In the genomic region with DNA sequence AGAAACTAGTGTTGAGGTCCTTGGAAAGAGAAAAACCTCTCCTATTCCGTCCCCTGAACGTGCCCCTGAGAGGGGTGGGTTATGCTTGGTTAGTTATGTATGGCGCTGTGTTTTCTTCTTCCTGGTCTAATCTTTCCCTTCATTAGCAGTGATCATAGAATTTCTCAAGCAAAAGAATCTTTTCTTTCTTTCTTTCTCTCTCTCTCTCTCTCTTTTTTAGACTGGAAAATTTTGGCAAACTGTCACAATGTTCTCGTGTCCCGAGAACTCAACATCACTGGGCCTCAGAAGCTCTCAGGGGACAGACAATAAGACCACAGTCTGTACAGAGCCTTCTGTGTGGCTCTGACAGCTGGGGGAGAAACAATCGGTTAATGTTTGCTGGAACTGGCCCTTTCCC, we compare ENCODE assay signal across 18 mouse cellular contexts. TPM values are rescaled to one million over a fixed set of nuclear protein-coding genes. Genes with fewer than 3 reads are reported as not detected.
A peak's percentile ranks its signal among the peaks of the same experiment; 100 is the strongest.
DNase-seq lines count a peak whose midpoint lies in the region; ATAC-seq and TF ChIP-seq lines count a peak whose summit lies in the region.
"Had no signal": no experiment of that assay in that cellular context is flagged by ENCODE, and none has a peak within 500 bp of the region (broad histone marks: within the 10 kb centered on the region; RNA-seq: fewer than 3 reads in every experiment).

No protein-coding gene starts in this region.

- H3K9me3 ChIP-seq in limb, embryonic 14.5 days (ENCODE audit: control insufficient read depth, low read length), result no peaks in the 10 kb centered on the region
- no peaks in the 10 kb centered on the region for H3K9me3 ChIP-seq in limb, embryonic 10.5 days (replicated peaks)
- H3K9me3 ChIP-seq in forebrain, embryonic 14.5 days (replicated peaks; ENCODE audit: control insufficient read depth, low read length), result no peaks in the 10 kb centered on the region
- H3K9me3 ChIP-seq in midbrain, postnatal 0 days (ENCODE audit: low read length), result no peaks in the 10 kb centered on the region

- TF ChIP-seq POLR2A in limb, embryonic 14.5 days (IDR thresholded peaks at IDR 0.05; ENCODE audit: borderline replicate concordance, extremely low read depth, insufficient read depth, insufficient read length), result no peak

- DNase-seq in gastrocnemius, adult 18-20 months (ENCODE audit: low spot score), result peak; percentile 18
- no peak for DNase-seq in gastrocnemius, postnatal 10 days
- peak; percentile 39 for DNase-seq in limb, embryonic 14.5 days (ENCODE audit: low spot score)
- no peak for DNase-seq in limb, embryonic 10.5 days (ENCODE audit: low spot score)
- DNase-seq in forebrain, embryonic 14.5 days (ENCODE audit: low spot score), result peak; percentile 68
- DNase-seq in midbrain, postnatal 0 days (ENCODE audit: low spot score), result peak; percentile 70
- no peak for DNase-seq in right cerebral cortex, postnatal 25 days
- no peak for DNase-seq in layer of hippocampus, postnatal 14 days (ENCODE audit: low spot score in 2 of 2)
- DNase-seq: adrenal gland, adult 8-10 months; cerebellum, adult 8-10 months; layer of hippocampus, adult 9-11 months had no signal

- no peaks in the 10 kb centered on the region for H3K27me3 ChIP-seq in limb, embryonic 14.5 days (ENCODE audit: control insufficient read depth, insufficient read depth, low read length)
- H3K27me3 ChIP-seq in limb, embryonic 10.5 days (ENCODE audit: low read depth, poor library complexity, severe bottlenecking), result peaks cover 22% of the 10 kb centered on the region; the same call in 1 of the 2 replicates
- H3K27me3 ChIP-seq in forebrain, embryonic 14.5 days (replicated peaks; ENCODE audit: control insufficient read depth, insufficient read depth, low read length), result no peaks in the 10 kb centered on the region
- H3K27me3 ChIP-seq in midbrain, postnatal 0 days (ENCODE audit: insufficient read depth, low read length), result peaks cover 5% of the 10 kb centered on the region; the same call in 1 of the 2 replicates

- peak overlapping the region; percentile 58; the same call in 1 of the 2 replicates for H3K27ac ChIP-seq in limb, embryonic 14.5 days (replicated peaks; ENCODE audit: low read depth, low read length)
- no peak overlapping the region for H3K27ac ChIP-seq in limb, embryonic 10.5 days
- H3K27ac ChIP-seq in forebrain, embryonic 14.5 days (ENCODE audit: low read depth, low read length), result peak overlapping the region; percentile 14; the same call in 1 of the 2 replicates
- H3K27ac ChIP-seq in midbrain, postnatal 0 days (ENCODE audit: low read depth, low read length), result no peak overlapping the region
- H3K27ac ChIP-seq: liver, embryonic 14.5 days had no signal

- H3K4me2 ChIP-seq in limb, embryonic 14.5 days (replicated peaks; ENCODE audit: low read depth, low read length, severe bottlenecking), result no peak overlapping the region; the same call in 1 of the 2 replicates
- no peak overlapping the region for H3K4me2 ChIP-seq in forebrain, embryonic 14.5 days (ENCODE audit: low read length)
- no peak overlapping the region for H3K4me2 ChIP-seq in midbrain, postnatal 0 days (ENCODE audit: low read depth, low read length, poor library complexity, severe bottlenecking)

- no peak for ATAC-seq in limb, embryonic 14.5 days (ENCODE audit: low FRiP score, low read depth)
- no peak for ATAC-seq in forebrain, embryonic 14.5 days
- ATAC-seq in midbrain, postnatal 0 days (ENCODE audit: low FRiP score), result no peak
- ATAC-seq: inflammation-experienced regulatory T-cells, adult 6 months had no signal

- TF ChIP-seq CTCF in midbrain, postnatal 0 days (IDR thresholded peaks at IDR 0.05), result no peak

- H3K9ac ChIP-seq in limb, embryonic 14.5 days (ENCODE audit: low read depth, low read length, severe bottlenecking), result no peak overlapping the region
- no peak overlapping the region for H3K9ac ChIP-seq in forebrain, embryonic 14.5 days (ENCODE audit: low read length)
- no peak overlapping the region for H3K9ac ChIP-seq in midbrain, postnatal 0 days (replicated peaks; ENCODE audit: low read length, poor library complexity, severe bottlenecking)
- H3K9ac ChIP-seq: liver, embryonic 14.5 days had no signal

- no peak overlapping the region for H3K4me3 ChIP-seq in limb, embryonic 14.5 days (replicated peaks; ENCODE audit: low read length)
- no peak overlapping the region for H3K4me3 ChIP-seq in limb, embryonic 10.5 days
- H3K4me3 ChIP-seq in forebrain, embryonic 14.5 days (ENCODE audit: low read depth, low read length), result no peak overlapping the region
- no peak overlapping the region for H3K4me3 ChIP-seq in midbrain, postnatal 0 days (ENCODE audit: low read depth, low read length)

- WGBS in limb, embryonic 14.5 days, result 52% methylated on average over 6 of the region's 6 CpGs
- 81% methylated on average over 6 of the region's 6 CpGs for WGBS in limb, embryonic 10.5 days
- 4% methylated on average over 6 of the region's 6 CpGs for WGBS in forebrain, embryonic 14.5 days
- 20% methylated on average over 6 of the region's 6 CpGs for WGBS in midbrain, postnatal 0 days

- H3K4me1 ChIP-seq in limb, embryonic 14.5 days (ENCODE audit: control insufficient read depth, insufficient read depth, low read length), result peaks cover 4% of the 10 kb centered on the region; the same call in 1 of the 2 replicates
- H3K4me1 ChIP-seq in limb, embryonic 10.5 days, result peaks cover 17% of the 10 kb centered on the region
- H3K4me1 ChIP-seq in forebrain, embryonic 14.5 days (ENCODE audit: control insufficient read depth, insufficient read depth, low read length), result peaks cover 11% of the 10 kb centered on the region; the same call in 1 of the 2 replicates
- H3K4me1 ChIP-seq in midbrain, postnatal 0 days (ENCODE audit: insufficient read depth, low read length), result no peaks in the 10 kb centered on the region

- no peaks in the 10 kb centered on the region for H3K36me3 ChIP-seq in limb, embryonic 14.5 days (ENCODE audit: control insufficient read depth, insufficient read depth, low read length)
- H3K36me3 ChIP-seq in limb, embryonic 10.5 days, result no peaks in the 10 kb centered on the region
- H3K36me3 ChIP-seq in forebrain, embryonic 14.5 days (ENCODE audit: control insufficient read depth, insufficient read depth, low read length), result no peaks in the 10 kb centered on the region
- H3K36me3 ChIP-seq in midbrain, postnatal 0 days (ENCODE audit: insufficient read depth, low read length), result no peaks in the 10 kb centered on the region

RNA-seq across cellular contexts. Expression of gene Sowaha, which starts 15.3 kb away (rescaled TPM):
- total RNA-seq in gastrocnemius, adult 18-20 months (2021), result under 1 TPM; 0.07 TPM
- total RNA-seq in gastrocnemius, postnatal 10 days (2021), result under 1 TPM; 0.23 to 0.27 TPM
- polyA plus RNA-seq in limb, embryonic 14.5 days (2012; rRNA removed), result 0.16 and 0.19 TPM in 2 replicates
- 0.22 and 0.30 TPM in 2 replicates for polyA plus RNA-seq in limb, embryonic 14.5 days (2014; fragmentation: Nextera tagmentation; extraction: Ambion mirVana)
- polyA plus RNA-seq in limb, embryonic 10.5 days (2016; fragmentation: Nextera tagmentation; extraction: Ambion mirVana), result 0.13 and 0.51 TPM in 2 replicates
- polyA plus RNA-seq in forebrain, embryonic 14.5 days (2014; fragmentation: Nextera tagmentation; extraction: Ambion mirVana), result 1.2 and 1.7 TPM in 2 replicates
- 6.6 and 7.3 TPM in 2 replicates for total RNA-seq in midbrain, postnatal 0 days (2014; rRNA removed)
- polyA plus RNA-seq in midbrain, postnatal 0 days (2015; fragmentation: Nextera tagmentation; extraction: Ambion mirVana), result 3.5 and 4.0 TPM in 2 replicates
- 100 to 1,000 TPM; 106 to 108 TPM for total RNA-seq in layer of hippocampus, postnatal 14 days (2021)
- polyA plus RNA-seq: C2C12; inflammation-experienced regulatory T-cells, adult 6 months had no signal

RNA-seq across cellular contexts. Expression of gene Gm9945, which starts 15.5 kb away (rescaled TPM):
- not detected for total RNA-seq in gastrocnemius, adult 18-20 months (2021)
- total RNA-seq in gastrocnemius, postnatal 10 days (2021), result not detected
- not detected in 2 replicates for polyA plus RNA-seq in limb, embryonic 14.5 days (2012; rRNA removed)
- polyA plus RNA-seq in limb, embryonic 14.5 days (2014; fragmentation: Nextera tagmentation; extraction: Ambion mirVana), result not detected in 2 replicates
- polyA plus RNA-seq in limb, embryonic 10.5 days (2016; fragmentation: Nextera tagmentation; extraction: Ambion mirVana), result not detected in 2 replicates
- polyA plus RNA-seq in forebrain, embryonic 14.5 days (2014; fragmentation: Nextera tagmentation; extraction: Ambion mirVana), result 0.19 TPM in 1 of 2 replicates, not detected in the other
- not detected in 2 replicates for total RNA-seq in midbrain, postnatal 0 days (2014; rRNA removed)
- 0.33 and 0.43 TPM in 2 replicates for polyA plus RNA-seq in midbrain, postnatal 0 days (2015; fragmentation: Nextera tagmentation; extraction: Ambion mirVana)
- 1 to 10 TPM; 2.4 to 2.5 TPM for total RNA-seq in layer of hippocampus, postnatal 14 days (2021)
- total RNA-seq: adrenal gland, adult 8-10 months; gastrocnemius, postnatal 4 days had no signal
- polyA plus RNA-seq: C2C12; inflammation-experienced regulatory T-cells, adult 6 months; spleen, adult 2 months; thymus, postnatal 0 days had no signal

RNA-seq across cellular contexts. Expression of gene Sept8, which starts 23.6 kb away (rescaled TPM):
- 10 to 100 TPM in 1 of 2 experiments, 1 to 10 TPM in 1; 8.4 to 10.3 TPM for total RNA-seq in gastrocnemius, adult 18-20 months (2021)
- total RNA-seq in gastrocnemius, postnatal 10 days (2021), result 10 to 100 TPM; 40.5 to 49.4 TPM
- polyA plus RNA-seq in limb, embryonic 14.5 days (2012; rRNA removed), result 104 and 110 TPM in 2 replicates
- polyA plus RNA-seq in limb, embryonic 14.5 days (2014; fragmentation: Nextera tagmentation; extraction: Ambion mirVana), result 50.4 and 51.6 TPM in 2 replicates
- 18.6 and 22.8 TPM in 2 replicates for polyA plus RNA-seq in limb, embryonic 10.5 days (2016; fragmentation: Nextera tagmentation; extraction: Ambion mirVana)
- 12.3 and 16.7 TPM in 2 replicates for polyA plus RNA-seq in forebrain, embryonic 14.5 days (2014; fragmentation: Nextera tagmentation; extraction: Ambion mirVana)
- total RNA-seq in midbrain, postnatal 0 days (2014; rRNA removed), result 44.8 and 54.6 TPM in 2 replicates
- 18.7 and 19.7 TPM in 2 replicates for polyA plus RNA-seq in midbrain, postnatal 0 days (2015; fragmentation: Nextera tagmentation; extraction: Ambion mirVana)
- 100 to 1,000 TPM; 206 to 209 TPM for total RNA-seq in layer of hippocampus, postnatal 14 days (2021)

RNA-seq across cellular contexts. Expression of gene Gm9837, which starts 25.1 kb away (rescaled TPM):
- total RNA-seq in gastrocnemius, adult 18-20 months (2021), result not detected
- not detected for total RNA-seq in gastrocnemius, postnatal 10 days (2021)
- not detected in 2 replicates for polyA plus RNA-seq in limb, embryonic 14.5 days (2012; rRNA removed)
- polyA plus RNA-seq in limb, embryonic 14.5 days (2014; fragmentation: Nextera tagmentation; extraction: Ambion mirVana), result not detected in 2 replicates
- polyA plus RNA-seq in limb, embryonic 10.5 days (2016; fragmentation: Nextera tagmentation; extraction: Ambion mirVana), result not detected in 2 replicates
- polyA plus RNA-seq in forebrain, embryonic 14.5 days (2014; fragmentation: Nextera tagmentation; extraction: Ambion mirVana), result not detected in 2 replicates
- total RNA-seq in midbrain, postnatal 0 days (2014; rRNA removed), result not detected in 2 replicates
- not detected in 2 replicates for polyA plus RNA-seq in midbrain, postnatal 0 days (2015; fragmentation: Nextera tagmentation; extraction: Ambion mirVana)
- not detected for total RNA-seq in layer of hippocampus, postnatal 14 days (2021)
- total RNA-seq: adrenal gland, adult 8-10 months; gastrocnemius, postnatal 4 days had no signal
- polyA plus RNA-seq: C2C12; inflammation-experienced regulatory T-cells, adult 6 months; liver, embryonic 14.5 days; neural tube, embryonic 14.5 days; spleen, adult 2 months; thymus, postnatal 0 days had no signal

RNA-seq across cellular contexts. Expression of gene Shroom1, which starts 38.4 kb away (rescaled TPM):
- total RNA-seq in gastrocnemius, adult 18-20 months (2021), result under 1 TPM; 0.71 to 0.73 TPM
- total RNA-seq in gastrocnemius, postnatal 10 days (2021), result under 1 TPM; 0.45 to 0.54 TPM
- 7.1 and 9.1 TPM in 2 replicates for polyA plus RNA-seq in limb, embryonic 14.5 days (2012; rRNA removed)
- polyA plus RNA-seq in limb, embryonic 14.5 days (2014; fragmentation: Nextera tagmentation; extraction: Ambion mirVana), result 3.9 and 6.2 TPM in 2 replicates
- polyA plus RNA-seq in limb, embryonic 10.5 days (2016; fragmentation: Nextera tagmentation; extraction: Ambion mirVana), result 1.8 and 3.9 TPM in 2 replicates
- 1.5 and 1.7 TPM in 2 replicates for polyA plus RNA-seq in forebrain, embryonic 14.5 days (2014; fragmentation: Nextera tagmentation; extraction: Ambion mirVana)
- 5.4 and 10.9 TPM in 2 replicates for total RNA-seq in midbrain, postnatal 0 days (2014; rRNA removed)
- polyA plus RNA-seq in midbrain, postnatal 0 days (2015; fragmentation: Nextera tagmentation; extraction: Ambion mirVana), result 3.4 and 4.1 TPM in 2 replicates
- 1 to 10 TPM; 4.0 to 4.5 TPM for total RNA-seq in layer of hippocampus, postnatal 14 days (2021)

Comparison
In these comparisons a context has a peak if more than half of its experiments do, and no peak if none do; other contexts are left out.
1. DNase-seq: peak in gastrocnemius, adult 18-20 months (single experiment), limb, embryonic 14.5 days (single experiment), forebrain, embryonic 14.5 days (single experiment) and midbrain, postnatal 0 days (single experiment); none in gastrocnemius, postnatal 10 days (single experiment), limb, embryonic 10.5 days (single experiment), right cerebral cortex, postnatal 25 days (single experiment) and layer of hippocampus, postnatal 14 days (0 of 2).
2. H3K27ac ChIP-seq: peak in limb, embryonic 14.5 days (single experiment) and forebrain, embryonic 14.5 days (single experiment); none in limb, embryonic 10.5 days (single experiment) and midbrain, postnatal 0 days (single experiment).
3. RNA of gene Sowaha, which starts 15.3 kb away (total RNA-seq): 106 to 108 TPM in layer of hippocampus, postnatal 14 days; 6.6 to 7.3 TPM in midbrain, postnatal 0 days, 0.23 to 0.27 TPM in gastrocnemius, postnatal 10 days and 0.07 TPM in gastrocnemius, adult 18-20 months; every median in the first group is over 10 times any median in the second.